Mouse (Mus musculus): ENCODE measurements around the gene Prkar2b.
A peak's percentile ranks its signal among the peaks of the same experiment; 100 is the strongest.

Prkar2b gene

DNA sequence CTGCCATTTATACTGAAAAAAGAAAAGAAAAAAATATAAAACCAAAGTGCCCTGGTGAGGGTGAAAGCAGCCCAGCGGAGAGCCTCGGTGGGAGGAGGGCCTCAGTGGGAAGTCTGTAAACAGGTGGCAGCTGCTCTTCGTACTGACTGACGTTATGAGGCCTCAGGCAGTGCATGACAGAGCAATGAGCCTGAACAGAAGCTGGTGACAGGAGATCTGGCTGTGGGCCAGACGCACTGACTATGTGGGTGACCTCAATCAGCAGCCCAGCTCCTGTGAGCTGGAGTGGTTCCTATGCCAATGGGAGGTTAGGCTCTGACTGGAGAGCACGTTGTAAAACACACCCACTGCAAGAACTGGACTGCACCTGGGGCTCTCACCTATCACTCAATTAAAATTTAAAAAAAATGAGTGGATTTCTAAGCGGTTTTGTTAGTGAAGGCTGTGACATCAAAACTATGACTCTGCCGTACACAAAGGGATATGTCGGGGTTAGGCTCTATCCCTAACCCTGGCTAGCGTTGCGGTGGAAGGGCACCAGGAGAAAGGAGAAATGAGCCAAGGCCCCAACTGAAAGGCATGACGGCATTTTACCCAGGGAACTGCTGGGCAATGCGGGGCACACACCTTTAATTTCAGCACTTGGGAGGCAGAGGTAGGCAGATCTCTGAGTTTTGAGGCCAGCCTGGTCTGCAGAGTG lies 87.5 kb downstream of the Prkar2b start:
- peak; percentile 91 to 95 for DNase-seq (ENCODE audit: inconsistent age in 2 of 2, low spot score in 1 of 2)

DNA sequence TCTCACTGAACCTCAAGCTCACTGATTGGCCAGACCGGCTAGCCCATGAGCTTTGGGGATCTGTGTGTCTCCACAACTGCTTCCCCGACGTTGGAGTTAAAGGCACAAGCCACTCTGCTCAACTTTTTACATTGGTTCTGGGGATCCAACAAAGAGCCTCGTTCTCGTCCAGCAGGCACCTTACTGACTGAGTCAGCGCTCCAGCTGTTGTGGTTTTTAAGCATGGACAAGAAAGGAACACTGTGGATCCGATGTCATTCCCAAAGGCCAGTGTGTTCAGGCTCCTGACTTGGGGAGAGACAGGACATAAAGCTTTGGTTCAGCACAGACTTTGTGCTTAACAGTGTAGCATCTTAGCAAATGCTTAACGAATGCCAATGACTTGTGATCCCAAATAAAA lies 89.5 kb downstream of the Prkar2b start:
- peak in 1 of 2 experiments; percentile 23 for DNase-seq (ENCODE audit: inconsistent age in 2 of 2, low spot score in 1 of 2)

DNA sequence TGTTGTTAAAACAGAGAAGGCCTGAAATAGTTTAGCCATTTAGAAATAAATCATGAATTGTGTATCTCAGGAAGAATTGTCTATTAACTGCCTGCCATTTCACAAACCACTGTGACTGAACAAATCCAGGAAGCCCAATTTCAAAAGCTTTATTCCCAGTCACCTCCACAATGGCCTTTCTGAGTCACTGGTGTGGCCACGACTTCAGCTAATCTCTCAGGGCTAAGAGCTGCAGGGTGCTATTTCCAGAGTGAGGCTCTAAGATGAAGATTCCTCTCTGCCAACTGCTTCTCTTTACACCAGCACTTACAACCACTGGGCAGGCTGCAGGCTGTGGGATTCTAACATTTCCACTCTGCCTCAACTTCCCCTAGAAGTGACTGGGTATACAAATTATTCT lies 92.0 kb downstream of the Prkar2b start:
- DNase-seq (ENCODE audit: inconsistent age in 2 of 2, low spot score in 1 of 2) = peak in 1 of 2 experiments; percentile 78

DNA sequence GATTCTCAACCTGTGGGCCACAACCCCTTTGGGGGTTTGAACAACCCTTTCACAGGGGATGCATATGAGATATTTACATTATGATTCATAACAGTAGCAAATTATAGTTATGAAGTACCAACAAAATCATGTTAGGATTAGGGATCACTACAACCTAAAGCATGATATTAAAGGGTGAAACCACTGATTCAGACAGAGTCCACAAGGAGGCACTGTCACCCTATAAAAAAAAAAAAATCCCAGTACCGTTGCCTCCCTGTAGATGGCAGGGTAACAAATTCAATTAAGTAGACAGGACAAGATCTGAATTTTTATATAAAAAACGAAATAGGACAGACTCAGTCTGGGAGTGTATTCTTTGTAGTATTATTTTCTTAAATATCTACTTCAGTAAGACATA lies 93.6 kb downstream of the Prkar2b start:
- DNase-seq (ENCODE audit: inconsistent age in 2 of 2, low spot score in 1 of 2) = peak; percentile 37 to 85

DNA sequence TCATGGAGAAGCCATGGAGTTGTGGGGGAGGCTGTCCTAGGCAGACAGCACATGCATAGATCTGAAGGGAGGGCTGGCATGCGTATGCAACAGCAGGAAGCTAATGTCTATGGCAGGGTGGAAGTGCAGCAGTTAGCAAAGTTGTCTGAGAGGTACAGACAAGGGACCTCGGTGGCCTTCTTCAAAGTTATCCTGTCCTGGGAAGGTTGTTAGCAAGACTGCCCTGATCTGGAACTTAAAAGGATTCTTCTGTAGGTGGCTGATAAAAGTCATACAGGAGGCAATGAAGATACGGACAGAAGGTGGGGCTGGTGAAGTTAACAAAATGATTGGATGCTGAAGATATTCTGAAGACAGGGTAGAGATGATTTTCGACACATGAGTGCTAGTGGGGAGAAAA lies 94.7 kb downstream of the Prkar2b start:
- DNase-seq (ENCODE audit: inconsistent age in 2 of 2, low spot score in 1 of 2) = no peak

DNA sequence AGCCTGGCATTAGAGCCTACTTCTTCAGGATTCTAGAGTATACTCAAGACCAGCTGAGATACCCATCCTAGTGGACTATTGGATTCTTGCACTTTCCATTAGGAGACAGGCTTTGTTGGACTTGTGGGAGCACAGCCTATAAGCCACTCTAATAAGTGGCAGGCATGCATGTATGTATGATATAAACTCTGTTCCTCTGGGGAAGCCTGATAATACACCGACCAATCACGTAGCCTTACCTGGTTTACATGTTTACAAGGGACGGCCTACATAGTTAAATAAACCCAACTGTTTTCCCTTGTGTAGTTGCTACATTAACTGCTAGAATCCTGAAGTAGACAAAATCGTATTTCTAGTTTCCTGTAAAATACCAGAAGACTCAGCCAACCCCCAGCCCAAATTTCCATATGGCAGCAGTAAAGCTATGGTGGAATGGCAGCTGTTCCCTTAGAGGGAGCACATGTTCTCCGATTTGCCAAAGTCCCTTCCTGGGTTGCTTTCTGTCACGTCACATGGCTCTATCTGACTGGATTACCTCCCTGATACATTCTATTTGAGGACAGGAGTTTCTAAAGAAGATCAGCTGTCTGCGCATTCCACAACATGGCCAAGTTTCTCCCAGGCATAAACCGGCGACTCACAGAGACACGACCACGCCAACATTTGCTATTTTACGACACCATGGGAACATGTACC lies 95.4 kb downstream of the Prkar2b start:
- DNase-seq (ENCODE audit: inconsistent age in 2 of 2, low spot score in 1 of 2) = no peak

DNA sequence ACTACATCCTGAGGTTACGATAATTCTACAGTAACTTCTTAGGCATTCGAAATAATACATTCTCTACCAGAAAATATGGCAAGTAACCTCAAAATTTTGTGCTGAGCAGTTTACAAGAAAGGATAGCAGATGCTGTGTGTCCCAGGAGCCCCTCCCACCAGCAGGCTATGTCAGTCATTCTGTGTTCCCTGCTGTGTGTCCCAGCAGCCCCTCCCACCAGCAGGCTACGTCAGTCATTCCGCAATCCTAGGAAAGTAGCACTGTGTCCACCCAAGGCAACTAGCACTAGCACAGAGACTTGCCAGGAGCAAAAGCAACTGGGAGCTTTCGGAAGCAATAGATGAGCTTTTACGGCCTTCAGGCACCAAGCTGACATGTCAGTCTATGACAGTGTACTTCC lies 97.0 kb downstream of the Prkar2b start:
- DNase-seq (ENCODE audit: inconsistent age in 2 of 2, low spot score in 1 of 2) = no peak

DNA sequence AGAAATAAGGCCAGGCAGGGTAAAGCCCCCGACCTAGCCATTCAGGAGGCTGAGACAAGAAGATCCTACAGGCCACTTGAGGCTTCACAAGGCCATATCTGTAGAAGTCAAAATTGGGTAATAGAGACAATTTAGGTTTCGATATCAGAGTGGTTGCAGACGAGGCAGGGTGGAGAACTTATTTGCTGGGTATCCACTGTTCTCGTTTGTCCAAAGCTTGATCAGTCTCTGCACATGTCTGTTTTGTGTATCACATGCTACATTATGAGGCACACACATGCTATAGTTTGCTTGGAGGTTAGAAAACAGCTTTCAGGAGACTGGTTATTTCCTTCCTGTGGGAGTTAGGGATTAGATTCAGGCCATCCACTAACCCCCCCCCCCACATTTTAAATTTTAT lies 105.3 kb downstream of the Prkar2b start:
- no peak for DNase-seq (ENCODE audit: inconsistent age in 2 of 2, low spot score in 1 of 2)

DNA sequence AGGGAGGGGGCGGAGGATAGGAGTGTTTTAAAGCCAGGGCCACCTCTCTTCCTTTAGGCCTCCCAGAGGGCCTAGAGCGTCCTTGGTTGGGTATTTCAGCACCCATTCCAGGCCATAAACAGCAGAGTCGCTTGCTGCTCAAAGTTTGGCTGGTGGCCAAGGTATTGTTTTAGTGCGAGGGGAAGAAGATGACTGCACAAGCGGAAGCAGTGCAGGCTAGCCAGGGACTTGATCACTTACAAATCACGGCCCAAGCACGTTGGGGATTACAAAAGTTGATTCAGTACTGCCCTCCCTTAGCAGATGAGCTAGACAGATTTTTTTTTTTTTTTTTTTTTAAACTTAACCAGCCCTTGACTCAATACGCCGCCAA lies 110.5 kb downstream of the Prkar2b start:
- no peak for DNase-seq (ENCODE audit: inconsistent age in 2 of 2, low spot score in 1 of 2)

DNA sequence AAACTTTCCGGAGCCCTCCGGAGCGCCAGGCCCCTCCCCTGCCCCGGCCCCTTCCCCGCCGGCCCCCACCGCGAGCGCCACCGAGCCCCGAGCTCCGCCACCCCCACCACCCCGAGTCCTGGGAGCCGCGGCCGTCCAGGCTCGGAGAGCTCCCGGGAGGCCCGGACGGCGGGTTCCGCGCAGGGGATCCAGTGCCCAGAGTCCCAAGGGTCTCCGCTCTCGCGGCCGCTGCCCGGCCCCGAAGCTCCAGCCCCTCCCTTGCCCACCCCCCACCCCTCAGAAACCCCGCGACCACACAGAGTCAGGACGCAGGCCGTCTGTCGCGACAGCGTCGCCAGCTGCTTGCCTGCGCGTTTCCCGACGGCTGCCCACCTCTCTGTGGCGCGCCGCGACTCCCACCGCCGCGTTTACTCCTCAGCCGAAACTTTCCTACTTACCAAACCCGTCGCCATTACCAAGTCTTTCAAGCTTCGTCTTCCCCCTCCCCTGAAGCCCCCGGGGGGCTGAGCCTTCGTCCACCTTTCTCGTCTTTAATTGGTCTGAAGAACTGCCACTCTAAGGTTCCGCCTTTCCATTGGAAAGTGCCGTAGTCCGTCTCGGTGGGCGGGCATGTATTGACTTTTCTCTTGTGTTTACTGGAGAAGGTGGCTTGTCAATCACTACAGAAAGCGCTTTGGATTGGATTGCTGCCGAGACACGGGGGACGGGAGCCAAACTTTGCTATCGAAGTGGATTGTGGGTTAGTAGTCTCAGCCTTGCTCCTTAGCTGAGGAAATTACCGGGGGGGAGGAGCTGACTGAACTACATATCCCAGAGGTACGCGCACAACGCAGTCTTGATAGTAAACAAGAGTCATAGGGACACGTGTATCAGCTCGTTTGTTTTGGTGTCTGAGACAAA lies 111.1 kb downstream of the Prkar2b start, which contains the start of gene Hbp1:
Gene Hbp1, minus strand, starts transcription at position 777 of the 900 bp plus-strand sequence.
- DNase-seq (ENCODE audit: inconsistent age in 2 of 2, low spot score in 1 of 2) = peak; percentile 99 to 100

DNA sequence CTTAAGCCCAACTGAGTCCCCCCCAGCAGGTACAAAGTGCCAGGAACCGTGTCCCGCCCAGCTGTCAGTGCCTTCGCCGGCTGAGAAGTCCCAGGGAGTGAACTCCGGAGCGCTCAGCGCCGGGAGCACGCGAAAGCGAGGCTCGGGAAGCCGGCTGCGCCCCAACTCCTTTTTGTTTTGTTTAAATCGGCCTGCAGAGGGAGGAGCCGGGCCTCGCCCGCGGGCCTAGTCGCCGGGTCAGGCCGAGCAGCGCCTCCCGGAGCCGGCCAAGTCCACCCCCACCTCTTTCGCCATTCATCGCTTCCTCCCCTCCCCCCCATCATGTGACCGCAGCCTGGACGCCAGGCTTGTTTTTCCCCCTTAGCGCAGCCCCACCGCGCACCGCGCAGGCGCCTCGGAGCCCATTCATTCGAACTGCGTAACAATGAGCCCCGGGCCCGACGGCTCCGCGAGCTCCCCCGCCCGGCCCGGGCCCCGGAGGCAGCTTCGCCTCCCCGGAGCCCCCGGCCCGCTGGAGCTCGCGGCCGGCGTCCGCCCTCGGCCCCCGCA lies 111.8 kb downstream of the Prkar2b start:
- peak; percentile 93 to 97 for DNase-seq (ENCODE audit: inconsistent age in 2 of 2, low spot score in 1 of 2)

DNA sequence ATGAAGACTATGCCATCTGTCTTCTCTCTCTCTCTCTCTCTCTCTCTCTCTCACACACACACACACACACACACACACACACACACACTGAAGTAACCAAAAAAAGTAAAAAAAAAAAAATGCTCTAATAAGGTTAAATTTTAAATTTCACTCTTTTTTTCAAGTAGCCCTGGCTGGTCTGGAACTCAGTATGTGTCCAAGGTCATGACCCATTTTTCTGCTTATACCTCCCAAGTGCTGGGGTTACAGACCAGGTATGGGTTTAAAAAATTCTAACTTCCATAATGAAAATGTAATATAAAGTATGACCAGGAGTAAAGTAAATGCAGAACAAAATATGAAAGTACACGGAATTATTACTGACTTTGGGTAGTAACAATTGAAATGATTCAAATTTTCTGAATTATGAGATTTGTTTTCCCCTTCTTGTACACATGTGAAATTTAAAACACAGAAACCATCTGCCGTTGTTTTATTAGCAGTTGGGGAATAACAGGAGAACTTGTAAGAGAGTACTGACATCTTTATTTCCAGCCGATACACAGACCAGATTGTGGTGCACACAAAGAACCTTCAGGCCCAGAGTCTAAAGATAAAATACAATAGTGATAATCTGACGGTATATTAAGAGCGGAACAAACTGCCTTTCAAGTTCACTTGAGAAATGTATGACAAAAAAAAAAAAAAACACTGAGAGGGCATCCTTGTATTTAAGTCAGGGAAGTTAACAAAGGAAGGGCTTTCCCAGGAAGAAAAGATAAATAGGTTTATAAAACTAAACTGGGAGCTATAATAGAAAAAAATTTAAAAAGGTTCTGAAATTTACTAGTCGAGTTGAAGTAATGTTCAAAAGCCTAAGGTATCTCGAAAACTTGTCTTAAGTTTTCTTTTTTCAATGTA lies 112.7 kb downstream of the Prkar2b start:
- no peak for DNase-seq (ENCODE audit: inconsistent age in 2 of 2, low spot score in 1 of 2)

DNA sequence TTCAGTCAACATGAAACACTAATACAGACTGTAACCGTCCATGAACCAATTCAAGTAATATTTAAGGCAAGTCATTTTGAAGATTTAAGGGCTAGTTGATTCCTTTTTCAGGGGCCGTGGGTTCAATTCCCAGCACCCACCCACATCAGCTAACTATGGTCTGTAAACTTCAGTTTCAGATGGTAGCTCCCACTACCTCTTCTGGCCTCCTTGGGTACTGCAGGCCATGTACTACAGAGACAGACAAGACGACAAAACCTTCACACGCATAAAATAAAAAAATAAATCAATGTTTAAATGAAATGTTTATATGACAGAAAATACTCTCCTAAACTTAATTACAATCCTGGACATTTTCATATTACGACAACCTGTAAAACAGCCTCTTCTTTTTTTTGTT lies 113.6 kb downstream of the Prkar2b start:
- DNase-seq (ENCODE audit: inconsistent age in 2 of 2, low spot score in 1 of 2) = peak in 1 of 2 experiments; percentile 58

DNA sequence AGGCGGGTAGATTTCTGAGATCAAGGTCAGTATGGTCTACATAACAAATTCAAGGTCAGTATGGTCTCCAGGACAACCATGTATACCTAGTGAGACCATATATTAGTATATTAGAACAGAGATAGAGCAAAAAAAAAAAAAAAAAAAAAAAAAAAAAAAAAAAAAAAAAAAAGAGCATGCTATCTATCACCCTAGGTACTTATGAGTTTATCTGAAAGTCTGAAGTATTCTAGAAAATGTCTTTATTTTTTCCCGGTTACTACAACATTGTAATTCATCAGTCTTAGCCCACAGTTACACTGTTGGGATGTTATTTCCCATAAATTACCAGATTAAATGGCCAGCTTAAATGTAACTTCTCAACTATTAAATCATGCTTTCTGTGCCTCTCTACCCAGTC lies 116.7 kb downstream of the Prkar2b start:
- DNase-seq (ENCODE audit: inconsistent age in 2 of 2, low spot score in 1 of 2) = no peak

DNA sequence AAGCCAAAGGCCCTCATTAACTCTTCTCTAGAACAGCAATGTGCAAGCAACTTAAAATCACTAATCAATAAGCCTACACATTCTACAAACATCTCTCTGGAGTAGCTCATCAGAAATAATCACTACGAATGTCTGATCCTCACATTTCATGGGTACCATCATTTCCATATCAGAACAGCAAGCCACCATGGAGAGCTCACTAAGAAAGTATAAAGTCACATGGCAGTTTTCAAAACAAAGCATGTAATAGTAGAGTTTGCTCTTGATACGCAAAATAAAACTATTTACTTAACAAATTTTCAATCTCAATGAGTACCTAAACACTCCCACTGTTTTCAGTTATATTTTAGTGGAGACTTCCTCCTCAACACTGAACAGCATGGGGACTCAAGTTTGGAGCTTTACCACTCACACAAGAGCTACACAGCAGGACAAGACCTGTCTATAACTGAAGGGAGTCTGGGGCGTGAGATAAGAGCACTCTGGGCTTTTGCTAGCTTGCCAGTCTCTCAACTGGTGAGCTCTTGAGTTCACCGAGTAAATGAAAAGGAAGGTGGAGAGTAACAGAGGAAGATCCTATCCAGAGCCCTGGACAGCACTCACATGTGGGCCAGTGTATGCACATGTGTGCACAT lies 118.0 kb downstream of the Prkar2b start:
- no peak for DNase-seq (ENCODE audit: inconsistent age in 2 of 2, low spot score in 1 of 2)

DNA sequence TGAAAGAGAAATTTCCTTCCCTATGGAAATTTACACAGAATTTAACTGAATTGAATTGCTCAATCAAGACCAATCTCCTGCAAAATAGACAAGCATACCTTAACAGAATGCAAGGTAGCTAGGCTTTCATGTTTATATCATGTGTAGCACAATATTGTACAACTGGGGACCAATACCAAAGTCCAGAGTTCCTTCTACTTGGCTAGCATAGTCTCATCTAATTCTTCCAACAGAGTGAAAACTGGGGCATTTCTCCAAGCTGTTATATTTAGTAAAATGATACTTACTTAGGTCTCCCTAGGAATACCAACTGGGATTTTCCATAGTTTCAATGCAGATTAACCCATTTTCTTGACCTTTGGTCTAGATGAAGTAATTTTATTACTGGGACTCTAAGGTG lies 122.1 kb downstream of the Prkar2b start:
- no peak for DNase-seq (ENCODE audit: inconsistent age in 2 of 2, low spot score in 1 of 2)

DNA sequence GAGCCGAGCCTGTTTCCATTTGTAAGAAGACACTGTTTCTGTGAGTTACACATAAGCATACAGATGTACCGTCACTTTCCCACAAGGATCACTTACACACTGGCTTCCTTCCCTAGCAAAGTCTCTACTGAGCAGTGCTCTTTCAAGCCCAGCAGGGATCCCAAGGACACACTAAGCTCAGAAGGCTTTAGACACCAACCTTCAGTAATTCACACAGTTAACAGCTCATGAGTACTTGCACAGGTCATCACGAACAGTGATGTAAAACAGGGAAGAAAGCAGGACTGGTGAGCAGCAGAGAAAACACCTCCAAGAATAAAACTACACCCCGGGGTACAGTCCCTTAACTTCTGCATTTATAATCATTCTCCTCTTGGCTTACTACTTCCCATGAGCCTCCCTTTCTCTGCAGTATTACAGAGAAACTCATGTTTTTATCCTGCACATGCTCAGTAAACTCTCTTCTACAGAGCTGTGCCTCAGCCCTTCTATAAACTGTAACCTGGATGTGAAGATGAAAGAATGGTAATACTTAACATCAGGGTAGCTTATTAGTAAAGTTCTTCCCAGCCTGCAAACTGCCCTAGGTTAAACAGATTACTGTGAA lies 122.6 kb downstream of the Prkar2b start:
- no peak for DNase-seq (ENCODE audit: inconsistent age in 2 of 2, low spot score in 1 of 2)

DNA sequence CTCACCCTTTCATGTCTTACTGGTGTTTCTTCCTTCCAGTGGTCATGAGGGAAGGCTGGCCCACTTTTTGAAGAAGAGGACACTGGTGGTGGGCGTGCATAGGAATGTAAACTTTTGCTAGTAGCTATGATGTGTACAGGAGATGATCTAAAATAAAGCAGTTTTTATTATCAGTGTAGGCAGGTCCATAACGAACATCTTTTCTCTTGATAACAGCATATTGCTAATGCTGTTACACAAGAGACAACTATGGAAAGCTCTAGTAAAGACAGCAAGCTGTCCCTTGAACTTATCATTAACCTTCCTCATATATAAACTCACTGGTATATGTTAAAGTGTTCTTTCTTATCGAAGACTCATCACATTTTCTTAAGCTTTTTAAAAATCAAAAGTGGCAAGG lies 123.5 kb downstream of the Prkar2b start:
- DNase-seq (ENCODE audit: inconsistent age in 2 of 2, low spot score in 1 of 2) = no peak

DNA sequence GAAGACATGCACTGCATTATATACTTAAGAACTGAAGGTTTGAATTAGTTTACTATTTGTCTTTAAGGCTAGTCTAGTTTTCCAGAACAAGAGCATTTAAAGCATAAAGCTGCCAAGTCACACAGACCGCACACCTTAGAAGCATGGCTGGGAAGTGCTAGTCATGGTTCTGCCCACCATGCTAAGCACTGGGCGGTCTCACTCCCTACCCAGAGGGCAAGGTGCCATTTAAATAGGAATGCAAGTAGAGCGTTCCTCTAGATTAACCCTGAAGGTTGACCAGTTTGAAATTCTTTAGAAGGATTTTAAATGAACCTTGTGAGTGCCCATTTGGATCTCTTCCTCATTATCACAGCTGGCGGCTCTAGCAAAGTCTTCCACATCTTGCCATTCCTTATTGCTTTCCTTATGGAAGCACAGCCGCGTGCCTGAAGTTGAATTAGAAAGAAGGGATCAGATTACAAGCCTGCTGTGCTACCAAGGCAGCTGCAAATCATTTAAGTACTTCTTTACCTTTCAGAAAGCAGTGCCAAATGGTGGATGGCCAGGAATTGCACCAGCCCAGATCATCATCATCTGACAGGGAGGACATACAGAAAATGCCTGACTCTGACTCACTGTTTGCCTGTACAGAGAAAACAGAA lies 124.3 kb downstream of the Prkar2b start:
- no peak for DNase-seq (ENCODE audit: inconsistent age in 2 of 2, low spot score in 1 of 2)

Measured in adrenal gland, adult (tissue).